Mouse (Mus musculus) hindbrain, embryonic 14.5 days (tissue): ENCODE measurements at regions not wholly inside any gene's neighbourhood (a gene's known extent, or its start where the extent isn't known, plus 50 kb on each side); places are given as distances from the start of the nearest gene placed in this dataset.
"Not testable (repeated sequence)": the region's sequence is repeated elsewhere in the genome, so short reads cannot be mapped to it uniquely, and the experiment has no call there.

Experiments
- ATAC-seq: fragments of 200-750 bp; cut with Nextera tagmentation; 2 replicates; pipeline ENCODE4 v1.8.0; 2017; ENCODE audit warnings: moderate number of reproducible peaks, mild to moderate bottlenecking, moderate TSS enrichment, moderate library complexity; ENCODE audit not compliant: low FRiP score
- DNase-seq: peaks from one replicate; pipeline ENCODE4 v3.0.0-alpha.2; 2015; ENCODE audit warnings: low spot score
- H3K27ac ChIP-seq: fragments of 300-500 bp; sonication (generic); 2 replicates; pipeline ENCODE4 v1.5.1; 2014; ENCODE audit warnings: mild to moderate bottlenecking, moderate library complexity
- H3K27me3 ChIP-seq: fragments of 300-500 bp; sonication (generic); 2 replicates; pipeline ENCODE4 v1.6.1; 2014; ENCODE audit warnings: mild to moderate bottlenecking, low read length, mixed read lengths; ENCODE audit not compliant: control insufficient read depth, insufficient read depth
- H3K36me3 ChIP-seq: fragments of 300-500 bp; sonication (generic); replicated peaks from 2 replicates; pipeline ENCODE4 v1.6.1; 2014; ENCODE audit not compliant: control insufficient read depth, insufficient read depth
- H3K4me1 ChIP-seq: fragments of 300-500 bp; sonication (generic); replicated peaks from 2 replicates; pipeline ENCODE4 v1.6.1; 2014; ENCODE audit warnings: antibody characterized with exemption, low read length, mixed read lengths; ENCODE audit not compliant: control insufficient read depth, insufficient read depth
- H3K4me2 ChIP-seq: fragments of 300-500 bp; sonication (generic); replicated peaks from 2 replicates; pipeline ENCODE4 v1.6.1; 2014; ENCODE audit warnings: mild to moderate bottlenecking, moderate library complexity
- H3K4me3 ChIP-seq: fragments of 300-500 bp; sonication (generic); replicated peaks from 2 replicates; pipeline ENCODE4 v1.5.1; 2014; ENCODE audit warnings: mild to moderate bottlenecking, low read length
- H3K9ac ChIP-seq: fragments of 300-500 bp; sonication (generic); 2 replicates; pipeline ENCODE4 v1.6.1; 2014
- H3K9me3 ChIP-seq: fragments of 300-500 bp; sonication (generic); 2 replicates; pipeline ENCODE4 v1.6.1; 2016; ENCODE audit warnings: low read length; ENCODE audit not compliant: control insufficient read depth
- WGBS: fragments of 180-500 bp; shearing (Covaris S2); extraction: QIAGEN DNeasy Blood & Tissue Kit; methylation state at CpG from one replicate; pipeline ENCODE4 v1.1.7; 2014; 5-methylcytosine and 5-hydroxymethylcytosine counted together

- H3K4me3 ChIP-seq, result no peak overlapping the region
- H3K4me1 ChIP-seq, result no peaks in the 10 kb centered on the region
- 76% methylated on average over 8 of the region's 8 CpGs for WGBS
- H3K9me3 ChIP-seq, result no peaks in the 10 kb centered on the region
- ATAC-seq (no peak), DNase-seq (no peak)
- no peak overlapping the region for H3K4me2 ChIP-seq
- no peaks in the 10 kb centered on the region for H3K36me3 ChIP-seq
- no peaks in the 10 kb centered on the region for H3K27me3 ChIP-seq
- H3K9ac ChIP-seq, result no peak overlapping the region
- H3K27ac ChIP-seq, result no peak overlapping the region
Measured at GRCm38 (mm10) chr7:75394866-75395580, 60.3 kb upstream of the Akap13 start.

GRCm38 (mm10) chr7:75397559-75397958, 57.8 kb upstream of the Akap13 start:
- ATAC-seq, result no peak
- Histone ChIP-seq H3K4me2 (no peak overlapping the region), H3K36me3 (no peaks in the 10 kb centered on the region), H3K4me1 (no peaks in the 10 kb centered on the region), H3K9me3 (no peaks in the 10 kb centered on the region), H3K27ac (no peak overlapping the region), H3K27me3 (no peaks in the 10 kb centered on the region), H3K4me3 (no peak overlapping the region), H3K9ac (no peak overlapping the region)
- 34% methylated on average over 7 of the region's 7 CpGs for WGBS
- no peak for DNase-seq

- not testable (repeated sequence) for H3K4me2 ChIP-seq, H3K36me3 ChIP-seq, DNase-seq, ATAC-seq, H3K9me3 ChIP-seq, H3K27ac ChIP-seq, H3K27me3 ChIP-seq, H3K4me3 ChIP-seq, H3K4me1 ChIP-seq, H3K9ac ChIP-seq
- 86% methylated on average over 2 of the region's 2 CpGs for WGBS
Measured at GRCm38 (mm10) chr7:75398480-75398879, 56.9 kb upstream of the Akap13 start.

GRCm38 (mm10) chr7:75398904-75399724, 56.2 kb upstream of the Akap13 start:
- Histone ChIP-seq H3K9ac (no peak overlapping the region), H3K27me3 (no peaks in the 10 kb centered on the region), H3K4me1 (no peaks in the 10 kb centered on the region), H3K4me2 (no peak overlapping the region), H3K27ac (no peak overlapping the region), H3K9me3 (no peaks in the 10 kb centered on the region), H3K36me3 (no peaks in the 10 kb centered on the region), H3K4me3 (no peak overlapping the region)
- 61% methylated on average over 7 of the region's 7 CpGs for WGBS
- ATAC-seq (no peak; the same call in 1 of the 2 replicates), DNase-seq (peak; percentile 47)

- DNase-seq, result no peak
- no peaks in the 10 kb centered on the region for H3K4me1 ChIP-seq
- H3K27me3 ChIP-seq, result no peaks in the 10 kb centered on the region
- no peak overlapping the region for H3K27ac ChIP-seq
- ATAC-seq, result no peak
- H3K4me3 ChIP-seq, result no peak overlapping the region
- H3K9ac ChIP-seq, result no peak overlapping the region
- no peaks in the 10 kb centered on the region for H3K36me3 ChIP-seq
- H3K4me2 ChIP-seq, result no peak overlapping the region
- whole genome bisulfite sequencing, result 71% methylated on average over 2 of the region's 2 CpGs
- H3K9me3 ChIP-seq, result no peaks in the 10 kb centered on the region
Measured at GRCm38 (mm10) chr7:75400471-75400870, 54.9 kb upstream of the Akap13 start.

GRCm38 (mm10) chr7:75404955-75405354, 50.4 kb upstream of the Akap13 start:
- Histone ChIP-seq H3K9me3 (no peaks in the 10 kb centered on the region), H3K4me1 (no peaks in the 10 kb centered on the region), H3K27me3 (no peaks in the 10 kb centered on the region), H3K4me2 (no peak overlapping the region), H3K4me3 (no peak overlapping the region), H3K27ac (no peak overlapping the region), H3K9ac (no peak overlapping the region), H3K36me3 (no peaks in the 10 kb centered on the region)
- DNase-seq (no peak), ATAC-seq (no peak)
- 81% methylated on average over 3 of the region's 3 CpGs for WGBS
